Mouse (Mus musculus) heart, adult 2 months (tissue): ENCODE data around the gene Rps6ka3. TPM values are rescaled to one million over a fixed set of nuclear protein-coding genes. Genes with fewer than 3 reads are reported as not detected.

Source experiments
- DNase-seq, 2 experiments: peaks; one replicate each; pipeline ENCODE4 v3.0.0; 2021
- H3K27ac ChIP-seq: fragments of 200-600 bp; 2 replicates; pipeline ENCODE4 v1.8.1; 2022
- H3K27me3 ChIP-seq: fragments of 200-500 bp; 2 replicates; pipeline ENCODE4 v1.6.1; 2012; ENCODE audit warnings: mild to moderate bottlenecking, low read length, inconsistent platforms, mixed read lengths; ENCODE audit not compliant: control insufficient read depth, insufficient read depth
- H3K36me3 ChIP-seq: fragments of 200-500 bp; 2 replicates; pipeline ENCODE4 v1.6.1; 2012; ENCODE audit warnings: low read length, inconsistent platforms; ENCODE audit not compliant: control insufficient read depth, insufficient read depth
- H3K4me1 ChIP-seq: fragments of 200-500 bp; 2 replicates; pipeline ENCODE4 v1.6.1; 2011; ENCODE audit warnings: low read length; ENCODE audit not compliant: control insufficient read depth, insufficient read depth
- H3K4me3 ChIP-seq: fragments of 200-600 bp; 2 replicates; pipeline ENCODE4 v1.8.1; 2022
- H3K79me2 ChIP-seq: fragments of 200-500 bp; replicated peaks from 2 replicates; pipeline ENCODE4 v1.6.1; 2012; ENCODE audit warnings: mild to moderate bottlenecking, inconsistent platforms, low read length, moderate library complexity, mixed read lengths; ENCODE audit not compliant: control insufficient read depth, insufficient read depth
- H3K9ac ChIP-seq: fragments of 200-500 bp; 2 replicates; pipeline ENCODE4 v1.6.1; 2012; ENCODE audit warnings: low read depth, mild to moderate bottlenecking, control low read depth, inconsistent platforms, low read length, mixed read lengths
- CTCF ChIP-seq: fragments of 200-600 bp; IDR thresholded peaks from 2 replicates; pipeline ENCODE4 v1.8.1; 2022; ENCODE audit warnings: antibody characterized with exemption, mild to moderate bottlenecking, moderate library complexity
- EP300 ChIP-seq: fragments of 200-500 bp; IDR thresholded peaks from 2 replicates; pipeline ENCODE4 v1.6.1; 2011; ENCODE audit warnings: low read depth, low read length, control low read depth; ENCODE audit not compliant: insufficient read depth
- POLR2A ChIP-seq: fragments of 200-500 bp; IDR thresholded peaks from 2 replicates; pipeline ENCODE4 v1.6.1; 2011; ENCODE audit warnings: mild to moderate bottlenecking, low read depth, low read length, control low read depth; ENCODE audit not compliant: insufficient read depth
- WGBS: fragments of 180-500 bp; shearing (Covaris S2); methylation state at CpG from one replicate; pipeline ENCODE4 v1.1.7; 2018; 5-methylcytosine and 5-hydroxymethylcytosine counted together
- intact Hi-C: fragments of 180-260 bp; cut with DNase I; formaldehyde crosslinking; loops from one replicate; pipeline ENCODE4 v1.15.1; 2025
- polyA plus RNA-seq: library from polyadenylated mRNA; depleted of rRNA; stranded (reverse); fragments of >200 nt; gene quantifications from 2 replicates; pipeline ENCODE4 v1.2.3, GENCODE M21; 2012
- total RNA-seq, 2 experiments: library from RNA; stranded (reverse); gene quantifications; 2 replicates each; pipeline ENCODE4 v1.2.3; 2021

The Rps6ka3 gene
- total and polyA plus RNA-seq, 3 experiments: 9.5 to 33.3 (median 30.7) TPM

DNA sequence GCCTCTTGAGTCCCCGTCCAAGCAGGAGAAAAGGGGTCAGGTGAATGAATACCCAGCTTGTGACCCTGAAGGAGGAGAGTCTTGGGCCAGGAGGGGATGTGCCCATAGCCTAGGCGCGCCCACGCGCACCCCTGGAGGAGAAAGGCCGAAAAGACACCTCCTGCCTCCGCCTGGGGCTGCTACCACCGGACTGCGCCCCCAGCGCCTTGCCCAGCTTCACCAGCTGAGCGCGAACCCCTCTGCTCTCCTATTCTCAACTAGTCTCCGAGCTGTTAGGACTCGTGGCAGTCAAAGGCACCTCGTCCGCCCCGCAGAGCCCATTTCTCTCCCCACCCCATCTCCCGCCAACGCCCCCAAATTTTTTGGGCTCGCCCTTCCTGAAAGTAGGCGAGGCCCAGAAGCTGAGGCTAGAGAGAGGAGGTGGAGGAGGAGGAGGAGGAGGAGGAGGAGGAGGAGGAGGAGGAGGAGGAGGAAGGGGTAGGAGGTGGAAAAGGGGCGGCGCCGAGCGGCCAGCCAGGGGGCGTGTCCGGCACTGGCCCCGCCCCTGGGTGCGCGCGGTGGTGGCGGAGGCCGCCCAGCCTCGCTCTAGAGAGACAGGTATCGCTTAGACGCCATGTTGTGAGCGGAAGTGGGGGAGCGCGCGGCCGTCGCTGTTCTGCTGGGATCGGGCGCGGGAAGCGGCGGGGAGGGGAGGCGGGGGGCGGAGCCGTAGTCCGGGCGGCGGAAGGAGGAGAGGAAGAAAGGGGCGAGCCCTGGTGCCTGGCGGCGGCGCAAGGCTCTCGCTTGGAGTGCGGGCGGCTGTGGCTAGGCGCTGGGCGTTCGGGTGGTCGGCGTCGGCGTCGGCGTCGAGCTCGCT lies 45.2 kb downstream of the Rps6ka3 start:
- no peaks in the 10 kb centered on the region for H3K79me2 ChIP-seq
- peak overlapping the region; percentile 64 for H3K4me3 ChIP-seq
- TF ChIP-seq POLR2A (peak; percentile 59; the same call in 1 of the 2 replicates), CTCF (peak; percentile 58), EP300 (no peak)
- DNase-seq: peak; percentile 88 to 94
- 16% methylated on average over 60 of the region's 71 CpGs for WGBS
- intact Hi-C loops: loop anchor here (5.0 kb wide), 1 partner anchor 52 kb away; no protein-coding TSS in a partner anchor
- no peaks in the 10 kb centered on the region for H3K27me3 ChIP-seq
- H3K27ac ChIP-seq: peak overlapping the region; percentile 90
- no peaks in the 10 kb centered on the region for H3K36me3 ChIP-seq
- no peaks in the 10 kb centered on the region for H3K4me1 ChIP-seq
- H3K9ac ChIP-seq: peak overlapping the region; percentile 83

DNA sequence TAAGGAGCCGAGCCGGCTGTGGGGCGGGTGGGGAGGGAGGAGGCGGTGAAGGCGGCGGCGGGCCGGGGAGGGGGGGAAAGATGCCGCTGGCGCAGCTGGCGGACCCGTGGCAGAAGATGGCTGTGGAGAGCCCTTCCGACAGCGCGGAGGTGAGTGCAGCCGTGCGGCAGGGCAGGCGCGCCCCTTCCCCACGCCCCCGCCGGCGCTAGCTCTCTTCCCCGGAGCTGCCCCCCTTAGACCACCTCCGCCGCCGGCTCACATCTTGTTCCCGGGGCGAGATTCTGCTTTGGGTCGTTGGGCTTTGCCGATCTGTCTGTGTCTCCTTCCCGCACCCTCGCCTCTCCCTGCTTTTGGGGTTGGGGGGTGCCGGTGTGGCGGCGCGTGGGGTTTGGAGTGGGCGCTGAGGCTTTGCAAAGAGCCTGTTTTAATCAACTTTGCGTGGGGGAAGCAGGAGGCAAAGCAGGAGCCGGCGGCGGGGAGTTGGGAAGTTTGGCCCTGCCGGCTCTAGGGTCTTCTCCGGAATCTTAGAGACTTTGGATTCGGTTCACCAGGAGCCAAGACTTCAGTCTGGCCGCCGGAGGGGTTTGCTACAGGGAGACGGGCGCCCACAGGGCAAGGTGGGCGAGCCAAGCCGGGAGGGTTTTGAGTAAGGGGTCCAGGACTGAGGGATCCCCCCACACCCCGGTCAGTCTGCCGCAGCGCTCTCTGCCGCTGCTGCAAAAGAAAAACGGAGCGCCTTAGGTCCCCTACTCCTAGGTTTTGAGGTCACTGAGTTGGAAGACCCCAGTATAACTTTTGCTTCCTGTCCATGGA lies 46.1 kb downstream of the Rps6ka3 start:
- Histone ChIP-seq H3K36me3 (no peaks in the 10 kb centered on the region), H3K9ac (peak overlapping the region; percentile 83), H3K4me1 (no peaks in the 10 kb centered on the region), H3K27ac (peak overlapping the region; percentile 78), H3K4me3 (peak overlapping the region; percentile 64), H3K27me3 (no peaks in the 10 kb centered on the region), H3K79me2 (no peaks in the 10 kb centered on the region)
- DNase-seq: peak; percentile 18 to 43
- intact Hi-C loops: loop anchor here (5.0 kb wide), 1 partner anchor 51 kb away; no protein-coding TSS in a partner anchor
- 12% methylated on average over 48 of the region's 57 CpGs for WGBS
- no peak for TF ChIP-seq CTCF
- no peak for TF ChIP-seq EP300
- TF ChIP-seq POLR2A: no peak

DNA sequence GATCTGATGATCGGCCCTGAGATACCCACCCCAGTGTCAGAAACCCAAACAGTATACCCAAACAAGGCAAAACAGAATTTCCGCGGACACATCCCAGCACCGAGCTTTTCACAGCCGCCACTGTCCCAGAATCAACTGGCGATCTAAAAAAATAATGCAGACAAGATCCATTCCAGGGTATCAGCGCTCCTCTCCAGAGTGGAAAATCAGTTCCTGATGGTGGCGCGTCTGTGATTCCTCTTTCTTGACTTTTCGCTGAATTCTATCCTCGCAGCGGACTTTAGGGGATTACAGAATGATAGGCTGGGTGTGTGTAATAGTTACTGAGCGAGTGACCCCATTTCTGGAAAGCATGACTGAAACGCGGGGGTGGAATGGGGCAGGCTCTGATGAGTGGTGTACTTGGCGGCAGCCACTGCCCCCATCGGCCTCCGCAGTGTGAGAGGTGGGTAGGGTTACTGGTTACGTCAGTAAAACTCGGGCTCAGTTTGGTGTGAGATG lies 46.9 kb downstream of the Rps6ka3 start:
- 15% methylated on average over 20 of the region's 20 CpGs for WGBS
- H3K36me3 ChIP-seq: no peaks in the 10 kb centered on the region
- H3K27ac ChIP-seq: peak overlapping the region; percentile 78
- H3K4me3 ChIP-seq: peak overlapping the region; percentile 64
- no peaks in the 10 kb centered on the region for H3K4me1 ChIP-seq
- intact Hi-C loops: loop anchor here (5.0 kb wide), 1 partner anchor 50 kb away; no protein-coding TSS in a partner anchor
- no peaks in the 10 kb centered on the region for H3K79me2 ChIP-seq
- peak; percentile 51 to 64 for DNase-seq
- H3K9ac ChIP-seq: peak overlapping the region; percentile 83
- TF ChIP-seq CTCF: no peak
- TF ChIP-seq EP300: no peak
- TF ChIP-seq POLR2A: no peak
- H3K27me3 ChIP-seq: no peaks in the 10 kb centered on the region

DNA sequence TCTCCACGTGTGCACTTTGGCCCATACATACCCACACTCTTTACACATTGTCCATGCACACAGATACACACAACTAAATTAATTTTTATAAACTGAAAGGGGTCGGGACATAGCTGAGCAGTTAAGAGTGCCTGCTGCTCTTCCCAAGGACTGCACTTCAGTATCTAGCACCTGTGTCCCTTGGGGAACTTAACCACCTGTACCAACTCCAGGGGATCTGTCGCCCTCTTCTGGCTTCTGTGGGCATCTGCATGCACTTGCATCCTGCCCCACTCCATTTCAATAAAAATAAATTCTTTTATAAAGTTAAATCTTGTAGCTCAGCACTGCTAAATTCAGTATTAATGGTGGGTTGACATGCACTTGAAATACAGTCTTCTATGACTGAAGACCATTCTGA lies 54.6 kb downstream of the Rps6ka3 start:
- no peaks in the 10 kb centered on the region for H3K36me3 ChIP-seq
- H3K27me3 ChIP-seq: no peaks in the 10 kb centered on the region
- WGBS: 42% methylated on average over 3 of the region's 3 CpGs
- TF ChIP-seq CTCF: peak; percentile 79
- no peak for TF ChIP-seq POLR2A
- TF ChIP-seq EP300: no peak
- no peak overlapping the region for H3K27ac ChIP-seq
- peak in 1 of 2 experiments; percentile 20 for DNase-seq
- intact Hi-C loops: no loop called here
- no peak overlapping the region for H3K9ac ChIP-seq
- no peak overlapping the region for H3K4me3 ChIP-seq
- H3K4me1 ChIP-seq: no peaks in the 10 kb centered on the region; the same call in 1 of the 2 replicates
- H3K79me2 ChIP-seq: no peaks in the 10 kb centered on the region

DNA sequence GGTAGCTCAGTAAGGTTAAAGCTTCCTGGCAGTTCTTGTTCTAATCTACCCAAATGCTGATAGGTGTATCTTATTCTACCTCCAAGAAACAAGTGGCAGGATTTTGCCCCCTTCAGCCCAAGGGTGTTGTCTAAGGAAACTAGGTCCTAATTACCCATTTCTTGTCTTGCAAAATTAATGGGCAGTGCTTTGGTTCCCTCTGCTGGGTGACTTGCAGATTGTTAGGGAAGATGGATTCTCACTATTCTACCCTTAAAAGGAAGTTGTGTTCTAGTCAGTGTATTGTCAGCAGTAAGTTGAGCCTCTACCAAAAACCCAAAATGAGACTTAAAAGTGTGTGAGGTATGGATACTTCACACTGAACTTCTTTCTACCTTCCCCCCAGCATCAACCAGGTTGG lies 59.0 kb downstream of the Rps6ka3 start:
- Histone ChIP-seq H3K27ac (no peak overlapping the region), H3K27me3 (no peaks in the 10 kb centered on the region), H3K79me2 (no peaks in the 10 kb centered on the region), H3K4me1 (no peaks in the 10 kb centered on the region; the same call in 1 of the 2 replicates), H3K9ac (no peak overlapping the region), H3K36me3 (no peaks in the 10 kb centered on the region), H3K4me3 (no peak overlapping the region)
- DNase-seq: peak in 1 of 2 experiments; percentile 8
- intact Hi-C loops: loop anchor here (2.0 kb wide), 1 partner anchor 226 kb away; no protein-coding TSS in a partner anchor
- TF ChIP-seq EP300 (no peak), POLR2A (no peak), CTCF (peak; percentile 73)
